17 mouse cellular contexts compared by ENCODE assay signal in the genomic region with DNA sequence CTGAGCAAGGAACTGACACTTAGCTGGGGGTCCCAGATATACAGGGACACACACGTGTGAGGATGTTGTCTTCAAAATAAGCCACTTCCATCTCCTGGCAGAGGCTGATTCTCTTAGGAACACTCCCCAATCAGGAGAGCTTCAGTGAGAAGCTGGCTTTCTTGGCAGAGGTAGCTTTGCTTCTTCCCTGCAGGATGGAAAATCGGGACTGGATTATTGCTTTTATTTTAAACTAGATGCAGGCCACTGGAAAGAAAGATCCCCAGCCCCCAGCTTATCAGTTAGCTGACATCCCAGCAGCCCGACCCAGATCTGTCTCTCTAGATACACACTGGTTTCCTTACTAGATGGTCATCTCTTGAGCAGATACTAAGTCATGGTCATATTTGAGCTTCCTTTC. TPM values are rescaled to one million over a fixed set of nuclear protein-coding genes. Genes with fewer than 3 reads are reported as not detected.
DNase-seq lines count a peak whose midpoint lies in the region; ATAC-seq and TF ChIP-seq lines count a peak whose summit lies in the region.
"Had no signal": no experiment of that assay in that cellular context is flagged by ENCODE, and none has a peak within 500 bp of the region (broad histone marks: within the 10 kb centered on the region; RNA-seq: fewer than 3 reads in every experiment).

No protein-coding gene starts in this region.

- H3K9ac ChIP-seq in heart, embryonic 12.5 days, result no peak overlapping the region
- H3K9ac ChIP-seq: hindbrain, embryonic 12.5 days; liver, embryonic 14.5 days; midbrain, embryonic 15.5 days; neural tube, embryonic 13.5 days had no signal

- peaks cover 38% of the 10 kb centered on the region for H3K27me3 ChIP-seq in heart, embryonic 12.5 days (replicated peaks)

- 0 out of 2 replicates have a peak, but pooled peaks cover 7% of the 10 kb centered on the region for H3K4me1 ChIP-seq in heart, embryonic 12.5 days (replicated peaks)

- WGBS in heart, embryonic 12.5 days, result 36% methylated on average over 3 of the region's 3 CpGs

- ATAC-seq in heart, embryonic 12.5 days (ENCODE audit: insufficient number of reproducible peaks, low FRiP score), result no peak
- ATAC-seq: CD4-positive, CD25-positive, alpha-beta regulatory T cell, adult 4 months; midbrain, embryonic 15.5 days had no signal

- no peak for TF ChIP-seq CTCF in brain, embryonic 14.5 days (IDR thresholded peaks at IDR 0.05; ENCODE audit: borderline replicate concordance, extremely low read depth, insufficient read depth, insufficient read length)

- no peak for TF ChIP-seq POLR2A in brain, embryonic 14.5 days (IDR thresholded peaks at IDR 0.05; ENCODE audit: borderline replicate concordance, extremely low read depth, insufficient read depth, insufficient read length, poor library complexity, severe bottlenecking)

- intact Hi-C loops in left cerebral cortex, postnatal 25 days (cut with DNase I), result loop anchor here (10.0 kb wide), 3 partner anchors 190 to 1200 kb away; no protein-coding TSS in a partner anchor
- intact Hi-C loops in heart, postnatal 36 days (cut with DNase I), result no loop called here

- H3K36me3 ChIP-seq in heart, embryonic 12.5 days, result no peaks in the 10 kb centered on the region
- H3K36me3 ChIP-seq: forebrain, embryonic 10.5 days; hindbrain, embryonic 12.5 days; midbrain, embryonic 15.5 days; neural tube, embryonic 13.5 days had no signal

- no peak overlapping the region for H3K27ac ChIP-seq in heart, embryonic 12.5 days (ENCODE audit: poor library complexity, severe bottlenecking)
- H3K27ac ChIP-seq: forebrain, embryonic 10.5 days; hindbrain, embryonic 12.5 days; liver, embryonic 14.5 days; midbrain, embryonic 15.5 days; neural tube, embryonic 13.5 days had no signal

- no peak overlapping the region for H3K4me3 ChIP-seq in heart, embryonic 12.5 days
- H3K4me3 ChIP-seq: forebrain, embryonic 10.5 days; hindbrain, embryonic 12.5 days; midbrain, embryonic 15.5 days; neural tube, embryonic 13.5 days had no signal

- DNase-seq in heart, adult 11 months, result peak; percentile 62
- DNase-seq in brain, embryonic 14.5 days (ENCODE audit: low read depth), result peak; percentile 60
- DNase-seq in cerebellum, postnatal 10 days, result peak; percentile 31 to 38
- DNase-seq in left cerebral cortex, postnatal 25 days (ENCODE audit: low spot score in 2 of 2), result peak; percentile 53 to 79
- no peak for DNase-seq in heart, postnatal 36 days
- DNase-seq in urinary bladder, postnatal 36 days (ENCODE audit: low spot score in 2 of 2), result no peak
- DNase-seq: gastrocnemius, postnatal 14 days; kidney, adult 18-20 months; lung, postnatal 4 days; thymus, postnatal 25 days had no signal

- H3K4me2 ChIP-seq in heart, embryonic 12.5 days, result no peak overlapping the region
- H3K4me2 ChIP-seq: hindbrain, embryonic 12.5 days; midbrain, embryonic 15.5 days; neural tube, embryonic 13.5 days had no signal

- 0 out of 2 replicates have a peak, but pooled peaks cover 2% of the 10 kb centered on the region for H3K9me3 ChIP-seq in heart, embryonic 12.5 days (replicated peaks)
- H3K9me3 ChIP-seq: forebrain, embryonic 10.5 days; hindbrain, embryonic 12.5 days; midbrain, embryonic 15.5 days; neural tube, embryonic 13.5 days had no signal

RNA-seq across cellular contexts. Expression of a gene that starts 2.4 kb away (rescaled TPM):
- 1.9 and 2.2 TPM in 2 replicates for polyA plus RNA-seq in heart, embryonic 12.5 days (2016; fragmentation: Nextera tagmentation; extraction: Ambion mirVana)
- 3.7 and 9.0 TPM in 2 replicates for polyA plus RNA-seq in brain, embryonic 14.5 days (2012; rRNA removed)
- 10 to 100 TPM; 48.1 to 59.1 TPM for total RNA-seq in left cerebral cortex, postnatal 25 days (2021)
- not detected for total RNA-seq in heart, postnatal 36 days (2021)

Comparison
In these comparisons a context has a peak if more than half of its experiments do, and no peak if none do; other contexts are left out.
1. DNase-seq: peak in heart, adult 11 months (single experiment), brain, embryonic 14.5 days (single experiment), cerebellum, postnatal 10 days (2 of 2) and left cerebral cortex, postnatal 25 days (2 of 2); none in heart, postnatal 36 days (0 of 2) and urinary bladder, postnatal 36 days (0 of 2).
2. RNA of a gene that starts 2.4 kb away (total RNA-seq): 48.1 to 59.1 TPM in left cerebral cortex, postnatal 25 days; not detected in heart, postnatal 36 days; every median in the first group is over 10 times any median in the second.